Mouse (Mus musculus) liver (tissue): ENCODE data around the gene Noct.

Experiments used
- DNase-seq: peaks from one replicate; pipeline ENCODE4 v3.0.0-alpha.2; 2020; ENCODE audit warnings: mixed read lengths

Noct gene

GRCm38 (mm10) chr3:51232205-51232910, 8.1 kb downstream of the Noct start:
- DNase-seq = no peak

GRCm38 (mm10) chr3:51233474-51233873, 9.2 kb downstream of the Noct start:
- no peak for DNase-seq

DNA sequence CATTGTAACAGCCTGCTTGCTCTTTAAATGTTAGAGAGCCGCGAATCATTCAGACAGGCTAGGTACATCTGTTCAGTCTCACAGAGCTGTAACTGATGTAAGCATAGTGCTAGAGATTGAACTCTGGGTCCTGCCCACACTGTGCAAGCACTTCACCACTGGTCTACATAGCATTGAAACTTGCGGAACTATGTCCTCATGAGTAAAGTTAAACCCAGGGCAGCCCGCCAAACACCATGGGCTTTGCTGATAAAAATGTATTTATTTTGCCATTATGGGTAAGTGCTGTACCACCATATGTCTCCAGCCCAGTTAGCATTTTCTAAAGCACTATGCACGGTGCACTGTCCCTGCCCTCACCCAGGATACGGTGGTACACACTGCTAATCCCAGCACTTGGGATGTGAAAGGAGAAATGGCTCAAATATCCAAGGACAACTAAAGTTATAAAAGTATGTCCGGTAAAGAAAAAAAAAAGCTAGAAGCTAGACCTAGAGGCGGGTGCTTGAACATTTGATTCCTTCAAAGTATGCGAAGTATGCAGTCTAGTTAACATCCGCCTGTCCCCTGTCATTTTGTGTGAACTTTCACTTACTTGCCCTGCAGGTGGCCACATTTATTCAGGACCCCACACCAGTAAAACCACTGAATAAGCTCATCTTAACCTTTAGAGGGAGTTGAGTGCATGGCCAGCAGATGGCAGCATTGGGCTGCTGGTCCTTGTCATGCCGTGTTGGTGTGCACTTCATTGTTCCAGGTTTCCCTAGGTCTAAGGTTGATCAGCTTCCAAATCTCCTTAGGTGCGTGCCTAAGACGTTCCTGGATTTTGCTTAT, 9.9 kb downstream of the Noct start:
- DNase-seq = peak; percentile 85

DNA sequence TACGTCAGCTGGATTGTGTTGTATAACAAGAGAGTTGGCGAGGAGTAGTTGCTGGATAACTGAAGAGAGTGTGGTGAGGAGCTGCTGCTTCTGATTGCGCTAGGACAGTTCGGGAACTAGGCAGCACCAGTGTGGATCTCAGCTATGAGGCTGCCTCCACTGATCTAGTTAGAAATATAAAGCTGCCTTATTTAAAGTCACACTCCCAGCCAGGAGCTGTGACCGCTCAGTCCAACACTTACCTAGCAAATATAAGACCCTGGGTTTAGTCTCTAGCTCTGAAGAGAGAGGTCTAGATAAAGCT, 10.5 kb downstream of the Noct start:
- no peak for DNase-seq

GRCm38 (mm10) chr3:51238515-51238914, 14.3 kb downstream of the Noct start:
- no peak for DNase-seq

DNA sequence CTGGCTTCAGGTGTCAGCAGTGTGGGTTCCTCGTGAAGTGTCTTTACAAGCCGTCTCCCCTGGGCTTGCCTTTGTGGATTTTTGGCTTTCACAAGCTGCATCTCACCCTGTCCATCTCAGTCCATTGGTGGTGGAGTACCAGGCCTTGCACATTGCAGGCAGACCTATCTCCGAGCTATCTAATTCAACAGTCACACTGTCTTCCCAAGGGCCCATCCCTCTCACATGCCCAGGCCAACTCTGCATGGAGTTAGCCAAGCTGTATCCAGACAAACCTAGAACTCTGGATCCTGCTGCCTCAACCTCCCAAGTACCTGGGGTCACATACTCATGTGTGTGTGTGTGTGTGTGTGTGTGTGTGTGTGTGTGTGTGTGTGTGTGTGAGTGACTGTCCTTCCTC, 15.3 kb downstream of the Noct start:
- no peak for DNase-seq

GRCm38 (mm10) chr3:51247704-51248103, 23.5 kb downstream of the Noct start:
- no peak for DNase-seq

- DNase-seq = no peak
Measured at GRCm38 (mm10) chr3:51248600-51248999, 24.4 kb downstream of the Noct start.

- DNase-seq = no peak
Measured at GRCm38 (mm10) chr3:51249460-51249859, 25.2 kb downstream of the Noct start.

DNA sequence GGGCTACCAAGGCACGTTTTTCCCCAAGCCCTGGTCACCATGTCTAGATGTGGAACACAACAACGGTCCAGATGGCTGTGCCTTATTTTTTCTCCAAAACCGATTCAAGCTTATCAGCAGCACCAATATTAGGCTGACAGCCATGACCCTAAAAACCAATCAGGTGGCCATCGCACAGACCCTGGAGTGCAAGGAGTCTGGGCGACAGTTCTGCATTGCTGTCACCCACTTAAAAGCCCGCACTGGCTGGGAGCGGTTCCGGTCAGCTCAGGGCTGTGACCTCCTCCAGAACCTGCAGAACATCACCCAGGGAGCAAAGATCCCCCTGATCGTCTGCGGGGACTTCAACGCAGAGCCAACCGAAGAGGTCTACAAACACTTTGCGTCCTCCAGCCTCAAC, 25.6 kb downstream of the Noct start:
- no peak for DNase-seq

DNA sequence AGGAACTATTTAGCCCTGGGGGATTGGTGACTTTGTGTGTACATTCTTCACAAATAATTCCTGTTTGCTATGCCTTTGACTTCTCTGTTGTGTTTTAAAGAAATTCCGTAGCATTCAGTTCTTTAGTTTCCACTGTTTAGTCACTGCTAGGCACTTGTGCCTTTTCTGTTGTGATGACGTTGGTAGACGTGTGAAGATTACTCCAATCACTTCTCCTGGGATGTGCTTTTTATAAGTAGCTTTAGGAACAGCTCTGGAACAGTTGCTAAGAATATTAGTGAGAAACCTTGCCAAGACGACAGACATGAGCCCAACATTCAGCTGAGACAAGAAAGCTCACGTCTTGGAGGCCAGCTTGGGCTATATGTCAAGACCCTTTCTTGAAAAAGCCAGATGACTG, 26.8 kb downstream of the Noct start:
- no peak for DNase-seq

GRCm38 (mm10) chr3:51252223-51252622, 28.0 kb downstream of the Noct start:
- no peak for DNase-seq

- no peak for DNase-seq
Measured at GRCm38 (mm10) chr3:51252689-51253402, 28.6 kb downstream of the Noct start.

- no peak for DNase-seq
Measured at GRCm38 (mm10) chr3:51254784-51255183, 30.5 kb downstream of the Noct start.

DNA sequence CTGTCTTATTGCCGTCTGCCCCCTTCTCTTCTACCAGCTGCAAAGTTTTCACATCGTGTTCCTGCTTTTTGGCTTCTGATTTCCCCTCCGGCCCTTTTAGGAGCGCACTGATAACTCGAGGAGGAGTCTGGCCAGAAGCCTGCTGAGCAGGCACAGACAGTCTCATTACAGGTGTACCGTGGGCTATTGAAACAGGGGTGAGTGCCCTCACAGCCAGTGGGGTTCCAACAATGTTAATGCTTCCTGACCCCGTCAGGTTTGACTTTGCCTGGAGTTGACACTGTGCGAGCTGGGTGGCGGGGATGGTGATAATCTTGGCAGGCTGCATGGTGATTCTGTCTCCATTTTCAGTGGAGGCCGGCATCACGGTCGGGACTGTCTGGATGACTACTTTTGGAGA, 32.2 kb downstream of the Noct start:
- DNase-seq = no peak

DNA sequence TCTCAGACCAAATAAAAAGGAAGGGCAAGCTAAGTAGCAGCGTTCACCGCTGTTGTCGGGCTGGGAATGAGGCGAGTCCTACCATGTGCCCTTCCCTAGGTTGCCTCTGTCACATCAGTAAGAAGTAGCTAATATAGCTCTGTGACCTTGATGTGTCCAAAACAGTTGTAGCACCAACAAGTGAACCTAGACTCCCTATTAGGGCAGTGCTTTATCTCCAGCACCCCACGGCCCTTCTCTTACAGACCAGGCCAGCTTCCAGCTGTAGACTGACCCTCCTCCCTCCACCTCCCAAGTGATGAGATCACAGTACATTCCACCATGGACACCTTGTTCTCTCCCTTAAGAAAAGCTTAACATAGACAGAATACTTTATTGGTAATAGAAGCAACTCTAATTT, 33.8 kb downstream of the Noct start:
- DNase-seq = no peak

GRCm38 (mm10) chr3:51262942-51263341, 38.7 kb downstream of the Noct start:
- DNase-seq = no peak

- DNase-seq = no peak
Measured at GRCm38 (mm10) chr3:51268434-51268833, 44.2 kb downstream of the Noct start.

- DNase-seq = no peak
Measured at GRCm38 (mm10) chr3:51270069-51270817, 46.0 kb downstream of the Noct start.

- peak; percentile 96 for DNase-seq
Measured at GRCm38 (mm10) chr3:51275956-51276398, 51.7 kb downstream of the Noct start.

GRCm38 (mm10) chr3:51276421-51277111, 52.3 kb downstream of the Noct start:
- peak; percentile 58 for DNase-seq
